Mouse (Mus musculus): Measurements from ENCODE around the gene Mgat3.
A peak's percentile ranks its signal among the peaks of the same experiment; 100 is the strongest.

The Mgat3 gene

DNA sequence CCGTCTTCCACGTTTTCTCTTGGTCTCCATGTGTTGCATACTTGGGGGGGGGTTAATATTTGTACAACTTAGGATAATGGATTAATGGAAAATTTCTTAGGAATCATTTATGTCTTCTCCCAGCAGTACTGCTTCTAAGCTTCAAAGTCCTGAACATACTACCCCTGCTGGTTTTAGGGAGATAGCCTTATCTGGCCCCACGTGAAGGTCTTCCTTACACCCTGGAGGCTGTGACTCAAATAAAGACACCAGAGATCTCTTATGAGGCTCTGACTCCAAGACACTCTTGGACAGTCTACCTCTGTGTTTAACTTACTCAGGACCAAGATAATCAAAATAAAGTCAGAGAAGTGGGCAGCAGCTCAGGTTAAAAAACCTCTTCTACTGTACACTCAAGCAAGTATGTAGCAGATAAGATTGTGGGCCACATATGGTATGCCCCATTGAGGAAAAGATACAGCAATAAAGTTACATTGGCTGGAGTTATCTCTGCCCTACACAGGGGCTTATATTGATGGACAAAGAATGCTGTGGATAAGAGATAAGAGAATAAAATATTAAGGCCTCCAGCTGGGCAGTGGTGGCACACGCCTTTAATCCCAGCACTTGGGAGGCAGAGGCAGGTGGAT lies 8.7 kb downstream of the Mgat3 start:
- no peak for DNase-seq

DNA sequence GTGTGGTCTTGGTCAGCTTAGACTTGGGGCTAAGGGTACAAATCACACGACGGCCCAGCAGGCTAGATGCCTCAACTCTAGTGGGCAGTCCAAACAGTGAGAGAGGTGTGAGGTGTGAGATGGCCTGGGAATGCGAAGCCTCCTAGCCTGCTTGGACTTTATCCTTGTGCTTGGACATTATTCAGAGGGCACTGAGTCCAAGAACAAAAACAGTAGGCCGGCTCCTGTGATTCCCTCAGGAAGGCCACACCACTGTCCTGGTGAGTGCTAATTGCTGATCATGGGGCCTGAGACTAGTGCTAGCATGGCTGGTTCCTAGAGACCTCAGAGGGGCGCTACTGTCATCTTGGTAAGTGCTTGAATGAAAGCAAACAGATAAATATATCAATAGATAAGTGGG lies 15.4 kb downstream of the Mgat3 start:
- DNase-seq = no peak

DNA sequence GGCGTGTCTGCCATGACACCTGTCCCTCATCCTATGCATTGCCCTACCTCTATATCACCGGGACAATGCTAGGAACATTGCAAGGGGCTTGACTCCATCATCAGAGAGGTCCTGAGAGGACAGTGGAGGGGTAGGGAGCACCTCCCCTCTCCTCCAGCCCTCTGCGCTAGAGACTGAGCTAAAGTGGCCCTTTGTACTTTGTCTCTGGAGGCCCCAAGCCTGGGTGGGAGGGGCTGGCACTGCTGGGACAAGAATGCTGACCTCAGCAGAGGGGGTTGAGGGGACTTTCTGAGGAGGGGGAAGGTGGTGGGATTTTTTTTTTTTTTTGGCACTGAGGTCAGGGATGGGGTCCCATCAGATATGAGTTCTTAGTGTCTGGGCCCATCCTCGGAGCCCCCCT lies 16.6 kb downstream of the Mgat3 start:
- no peak for DNase-seq

GRCm38 (mm10) chr15:80191585-80192245 lies 18.2 kb downstream of the Mgat3 start:
- DNase-seq = no peak

GRCm38 (mm10) chr15:80192246-80192585 lies 18.7 kb downstream of the Mgat3 start:
- DNase-seq = no peak

DNA sequence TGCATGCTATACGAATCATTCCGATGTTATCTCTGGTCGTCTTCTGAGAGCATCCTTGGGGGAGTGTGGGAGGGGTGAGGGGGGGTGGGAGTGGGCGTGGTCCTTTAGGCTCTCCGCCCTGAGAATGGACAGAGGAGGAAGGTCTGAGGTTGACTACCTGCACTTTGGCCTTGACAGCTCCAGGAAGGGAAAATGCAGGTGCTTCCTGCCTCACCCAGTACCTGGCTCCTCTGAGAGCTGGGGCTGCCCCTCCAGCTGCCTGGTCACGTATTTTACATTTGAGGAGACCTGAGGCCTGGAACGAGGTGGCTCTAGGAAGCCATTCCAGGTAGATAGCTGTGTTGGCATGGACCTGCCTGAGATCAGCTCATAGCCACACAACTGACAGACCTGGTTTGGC lies 19.3 kb downstream of the Mgat3 start:
- DNase-seq = no peak

DNA sequence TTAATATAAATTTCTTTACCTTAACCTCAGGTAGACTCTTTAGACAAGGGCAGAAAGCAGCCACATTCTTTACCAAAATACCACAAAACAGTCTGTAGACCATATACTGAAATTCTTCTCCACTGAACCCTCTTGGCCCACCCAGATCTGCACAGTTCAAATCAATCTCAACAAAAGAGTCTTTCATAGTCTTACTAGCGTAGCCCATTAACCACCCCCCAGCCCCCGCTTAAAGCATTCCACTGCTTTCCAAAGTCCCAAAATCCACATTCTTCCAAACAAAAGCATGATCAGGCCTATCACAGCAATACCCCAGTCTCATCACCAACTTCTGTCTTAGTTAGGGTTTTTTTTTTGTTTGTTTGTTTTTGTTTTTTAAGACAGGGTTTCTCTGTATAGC lies 26.0 kb downstream of the Mgat3 start:
- DNase-seq = no peak

- DNase-seq = no peak
These were observed 28.7 kb downstream of the Mgat3 start for GRCm38 (mm10) chr15:80202111-80202775.

- no peak for DNase-seq
These were observed 29.9 kb downstream of the Mgat3 start for GRCm38 (mm10) chr15:80203406-80203805.

GRCm38 (mm10) chr15:80206057-80206565 lies 32.6 kb downstream of the Mgat3 start:
- peak; percentile 48 for DNase-seq

DNA sequence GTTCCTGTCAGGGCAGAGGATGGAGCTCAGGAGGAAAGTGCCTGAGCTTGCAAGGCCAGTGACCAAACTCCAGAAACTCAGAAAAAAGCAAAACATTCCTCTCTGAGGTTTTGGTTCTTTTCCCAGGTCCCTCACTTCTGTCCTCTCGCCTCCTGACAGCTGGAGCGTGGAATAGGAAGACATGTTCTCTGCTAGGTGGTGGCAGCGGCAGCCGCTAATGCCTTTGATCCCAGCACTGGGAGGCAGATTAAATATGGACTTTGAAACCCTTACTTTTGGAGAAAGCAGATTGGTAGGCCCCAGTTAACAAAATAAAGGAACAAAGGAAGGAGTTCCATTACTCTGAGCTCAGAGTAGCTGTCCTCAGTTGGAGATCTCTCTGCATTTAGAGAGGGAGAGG lies 34.9 kb downstream of the Mgat3 start:
- DNase-seq = no peak

DNA sequence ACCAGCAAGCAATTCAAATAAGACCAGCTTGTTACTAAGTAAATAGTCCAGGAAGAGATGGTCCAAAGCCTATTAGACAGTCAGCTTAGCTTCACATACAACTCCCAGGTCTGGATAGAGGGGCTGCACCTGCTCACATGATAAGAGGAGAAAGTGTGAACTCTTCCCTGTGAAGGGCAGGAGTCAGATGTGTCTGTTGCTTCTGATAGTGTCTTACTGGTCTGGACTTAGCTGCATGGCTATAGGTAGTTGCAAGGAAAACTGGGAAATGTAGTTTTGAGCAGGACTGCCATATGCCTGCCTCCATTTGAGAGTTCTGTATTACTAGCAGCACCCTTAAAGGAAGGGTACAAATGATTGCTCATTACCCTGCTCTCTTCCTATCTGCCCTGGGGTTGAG lies 40.2 kb downstream of the Mgat3 start:
- no peak for DNase-seq

DNA sequence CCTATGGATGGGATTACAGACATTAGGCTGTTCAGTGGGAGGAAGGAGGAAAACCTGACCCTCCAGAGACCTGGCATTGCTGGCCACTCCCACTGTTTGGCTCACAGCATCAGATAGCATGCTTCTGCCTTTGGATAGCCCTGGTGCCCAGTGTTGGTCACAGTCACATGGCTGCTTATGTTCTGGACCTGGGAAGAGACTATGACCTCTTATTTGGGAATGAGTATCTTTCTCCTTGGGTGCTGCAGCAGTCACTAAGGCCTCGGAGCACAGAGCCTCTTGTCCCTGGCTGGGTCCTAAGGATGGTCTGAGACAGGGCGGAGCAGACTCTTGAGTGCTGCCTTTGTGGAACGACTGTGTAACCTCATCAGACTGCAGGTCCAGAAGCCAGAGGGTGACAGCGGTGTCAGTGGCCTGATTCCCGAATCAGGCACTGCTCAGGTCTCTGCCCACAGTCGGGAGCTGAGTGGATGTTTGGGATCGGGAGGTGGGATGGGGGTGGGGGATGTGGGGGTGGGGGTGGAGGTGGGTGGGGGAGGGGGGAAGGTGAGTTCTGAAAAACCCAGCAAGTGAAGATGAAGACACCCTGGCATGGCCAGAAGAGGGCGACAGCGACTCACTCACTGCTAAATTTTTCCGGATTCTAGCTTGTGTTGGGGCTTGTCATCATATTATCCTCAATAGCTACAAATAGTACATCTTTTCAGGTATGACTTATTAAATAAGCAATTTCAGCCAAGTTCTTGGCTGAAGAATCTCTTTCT lies 42.4 kb downstream of the Mgat3 start:
- DNase-seq = no peak

DNA sequence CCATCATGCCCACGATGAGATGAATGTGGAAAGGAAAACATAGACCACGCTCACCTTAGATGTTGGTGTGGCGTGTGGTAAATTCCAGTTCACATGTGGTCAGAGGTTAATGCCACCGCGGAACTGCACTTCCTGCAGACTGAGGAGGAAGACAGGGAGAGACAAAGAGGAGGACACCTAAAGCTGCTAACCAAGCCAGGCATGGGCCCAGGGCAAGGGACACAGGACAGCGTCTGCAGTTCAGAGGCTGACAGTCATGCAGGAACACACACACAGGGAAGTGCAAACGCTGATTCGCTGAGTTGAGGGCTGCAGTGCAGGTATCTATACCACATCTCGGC lies 42.9 kb downstream of the Mgat3 start:
- no peak for DNase-seq

GRCm38 (mm10) chr15:80217476-80217875 lies 44.0 kb downstream of the Mgat3 start:
- no peak for DNase-seq

GRCm38 (mm10) chr15:80219211-80219610 lies 45.7 kb downstream of the Mgat3 start:
- no peak for DNase-seq

GRCm38 (mm10) chr15:80219705-80220657 lies 46.5 kb downstream of the Mgat3 start:
- no peak for DNase-seq

GRCm38 (mm10) chr15:80221031-80221430 lies 47.5 kb downstream of the Mgat3 start:
- no peak for DNase-seq

GRCm38 (mm10) chr15:80223751-80224150 lies 50.2 kb downstream of the Mgat3 start:
- no peak for DNase-seq

GRCm38 (mm10) chr15:80225208-80225607 lies 51.7 kb downstream of the Mgat3 start:
- peak; percentile 78 for DNase-seq

- DNase-seq = peak; percentile 42
These were observed 52.3 kb downstream of the Mgat3 start for GRCm38 (mm10) chr15:80225796-80226195.

DNA sequence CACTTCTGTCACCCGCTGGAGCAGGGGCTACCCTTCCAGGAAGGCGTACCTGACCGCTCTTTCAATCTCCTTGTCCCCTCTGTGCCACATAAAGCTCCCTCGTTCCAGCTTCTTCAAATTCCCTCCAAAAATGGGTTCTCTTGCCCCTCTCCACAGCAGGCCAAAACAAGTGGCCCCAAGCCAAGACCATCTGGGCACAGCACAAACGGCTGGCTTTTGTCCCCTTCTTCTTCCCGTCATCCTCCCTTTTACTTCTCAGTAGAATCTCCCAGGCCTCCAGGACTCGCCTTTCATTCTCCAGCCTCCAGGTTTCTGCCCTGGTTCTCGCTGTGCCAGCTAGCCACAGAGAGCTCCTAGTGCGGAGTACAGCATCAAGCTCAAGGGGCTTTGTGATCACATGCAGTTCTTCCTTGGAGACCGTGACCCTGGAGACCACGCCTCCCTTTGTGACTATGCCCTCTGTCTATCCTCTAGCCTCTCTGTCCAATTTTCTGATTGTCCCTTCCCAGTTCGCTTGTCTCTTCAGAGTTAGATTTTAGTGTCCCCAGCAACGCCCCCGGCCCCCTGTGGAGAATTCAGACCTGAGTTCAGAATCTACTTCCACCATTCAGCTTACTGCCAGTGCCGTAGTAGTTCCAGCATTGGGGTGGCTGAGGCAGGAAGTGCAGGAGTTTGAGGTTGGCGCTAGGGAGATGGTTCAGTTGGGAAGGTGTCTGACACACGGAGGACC lies 54.7 kb downstream of the Mgat3 start:
- DNase-seq = no peak
